Mouse (Mus musculus): Measurements from ENCODE around the gene Rbfox3.

- no peak for TF ChIP-seq EP300 (IDR thresholded peaks at IDR 0.05)
- no peak for TF ChIP-seq CTCF (IDR thresholded peaks at IDR 0.05)
Observed at GRCm38 (mm10) chr11:118545690-118546089, 365.7 kb downstream of the Rbfox3 start.

Measured in lung, postnatal 0 days (tissue).